Mouse (Mus musculus): ENCODE data around the gene Nlrx1.

Nlrx1 gene

DNA sequence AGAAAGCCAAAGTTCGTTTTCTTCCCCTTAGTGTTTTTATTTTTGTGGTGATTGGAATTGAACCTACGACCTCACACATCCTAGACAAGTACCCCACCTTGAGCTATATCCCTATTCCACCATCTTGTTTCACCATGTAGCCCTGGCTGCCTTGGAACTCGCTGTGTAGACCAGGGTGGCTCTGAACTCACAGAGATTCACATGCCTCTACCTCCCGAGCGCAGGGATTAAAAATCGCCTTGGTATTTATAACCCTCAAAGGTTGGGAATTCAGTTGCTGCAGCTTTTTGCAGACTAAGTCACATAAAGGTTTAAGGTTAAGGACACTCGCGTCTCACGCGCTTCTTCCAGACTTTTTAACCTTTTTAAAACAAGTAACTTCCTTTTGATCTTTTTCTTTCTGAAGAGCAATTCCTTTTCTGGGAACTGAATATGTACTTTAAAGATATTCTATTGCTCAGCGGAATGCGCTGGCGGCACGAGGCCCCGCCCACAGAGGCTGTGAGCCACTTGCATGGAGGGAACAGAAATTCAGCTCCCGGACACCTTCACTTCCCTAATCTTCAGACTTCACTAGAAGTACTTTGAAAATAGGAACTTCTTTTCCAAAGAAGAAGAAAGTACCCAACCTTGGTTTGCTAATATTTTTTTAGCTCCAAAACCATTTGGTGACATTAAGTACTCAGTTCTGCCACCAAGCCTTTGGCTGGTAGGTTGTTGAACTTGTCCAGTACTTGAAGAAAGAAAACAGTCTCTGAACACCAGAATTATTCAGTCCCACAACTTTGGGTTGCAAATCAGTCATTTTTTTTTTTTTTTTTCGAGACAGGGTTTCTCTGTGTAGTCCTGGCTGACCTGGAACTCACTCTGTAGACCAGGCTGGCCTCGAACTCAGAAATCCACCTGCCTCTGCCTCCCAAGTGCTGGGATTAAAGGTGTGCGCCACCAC lies 33.6 kb downstream of the Nlrx1 start:
- in situ Hi-C loops (cut with MboI): no loop called here

DNA sequence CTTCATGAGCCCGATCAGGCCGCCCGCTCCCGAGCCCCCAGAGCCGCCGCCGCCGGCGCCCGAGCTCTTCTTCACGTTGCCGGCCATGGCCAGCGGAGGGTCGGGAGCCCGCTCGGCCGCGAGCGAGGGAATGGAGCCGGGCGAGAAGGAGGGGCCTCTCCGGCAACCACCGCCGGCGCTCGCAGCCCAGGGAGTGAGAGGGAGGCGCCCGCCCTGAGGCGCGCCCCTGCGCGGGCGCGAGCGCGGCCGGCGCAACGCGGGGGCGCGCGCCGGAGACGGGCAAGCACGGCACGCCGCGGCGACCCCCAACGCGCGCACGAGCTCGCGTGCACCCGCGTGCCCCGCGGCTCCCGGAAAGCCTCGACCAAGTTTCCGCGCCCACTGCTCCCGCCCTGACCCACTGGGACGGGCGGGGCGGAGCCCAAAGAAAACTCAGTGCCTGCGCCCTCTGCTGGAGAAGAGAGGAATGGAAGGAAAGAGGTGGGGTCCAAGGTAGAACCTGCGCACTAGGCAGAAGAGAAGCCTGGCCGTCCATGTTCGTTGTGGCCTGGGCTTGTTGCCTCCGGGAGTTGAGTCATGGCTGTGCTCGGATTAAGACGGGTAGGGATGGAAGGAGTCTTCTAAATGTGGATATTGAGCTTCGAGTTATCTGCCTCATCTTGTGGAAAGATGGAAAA lies 34.5 kb downstream of the Nlrx1 start, which contains the start of gene Cbl:
Cbl (minus strand) TSS at position 248 of the 677 bp plus-strand sequence.
- in situ Hi-C loops (cut with MboI): no loop called here

DNA sequence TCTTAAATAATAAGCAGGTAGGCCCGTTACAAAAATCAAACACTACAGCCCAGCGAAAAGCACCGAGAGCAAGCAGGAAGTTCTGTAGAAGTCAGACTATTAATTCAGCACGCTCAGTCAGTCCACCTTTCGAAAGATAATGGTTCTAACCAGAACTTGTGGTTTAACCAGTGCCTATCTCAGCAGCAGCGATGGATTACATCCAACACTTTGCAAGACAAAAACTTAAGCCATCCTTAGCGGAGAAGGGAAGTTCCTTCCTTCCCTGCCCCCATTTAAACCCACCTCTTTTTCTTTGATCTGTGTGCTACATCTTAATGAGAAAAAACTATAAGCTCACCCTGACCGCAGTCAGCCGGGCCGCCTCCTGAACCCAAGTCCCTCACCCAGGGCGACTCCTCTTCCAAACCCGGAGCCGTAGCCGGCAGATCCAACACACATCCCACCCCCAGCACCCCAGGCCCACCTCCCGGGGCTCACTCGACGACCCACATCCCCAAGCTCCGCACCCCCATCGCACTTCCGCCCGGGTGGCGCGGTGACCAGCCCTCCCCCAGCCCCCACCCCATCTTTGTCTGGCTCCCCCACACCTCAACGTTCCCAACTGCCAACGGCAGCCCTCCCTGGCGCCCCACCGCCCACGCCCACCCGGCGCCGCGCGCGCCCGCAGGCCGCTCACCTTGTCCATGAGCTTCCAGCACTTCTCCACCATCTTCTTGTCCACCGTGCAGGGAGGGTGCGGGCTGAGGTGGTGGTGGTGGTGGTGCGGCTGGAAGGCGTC lies 35.2 kb downstream of the Nlrx1 start:
- in situ Hi-C loops (cut with MboI): no loop called here

DNA sequence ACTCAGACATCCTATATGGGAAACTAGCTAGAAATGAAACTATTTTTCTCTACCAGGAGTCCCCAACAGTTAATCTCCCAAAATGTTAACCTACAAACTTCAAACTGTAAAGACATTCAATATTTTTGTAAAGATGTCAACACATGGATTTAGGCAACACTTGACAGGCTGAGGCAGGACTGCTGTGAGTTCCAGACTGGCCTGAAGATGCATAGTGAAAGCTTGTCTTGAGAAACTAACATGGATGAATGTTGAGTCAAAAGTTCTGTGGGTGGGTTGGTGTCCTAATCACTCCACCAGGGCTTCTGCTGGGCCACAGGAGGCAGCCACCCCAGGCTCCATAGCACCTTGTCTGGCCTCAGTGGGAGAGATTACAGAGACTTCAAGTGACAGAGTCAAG lies 36.8 kb downstream of the Nlrx1 start:
- in situ Hi-C loops (cut with MboI): no loop called here

DNA sequence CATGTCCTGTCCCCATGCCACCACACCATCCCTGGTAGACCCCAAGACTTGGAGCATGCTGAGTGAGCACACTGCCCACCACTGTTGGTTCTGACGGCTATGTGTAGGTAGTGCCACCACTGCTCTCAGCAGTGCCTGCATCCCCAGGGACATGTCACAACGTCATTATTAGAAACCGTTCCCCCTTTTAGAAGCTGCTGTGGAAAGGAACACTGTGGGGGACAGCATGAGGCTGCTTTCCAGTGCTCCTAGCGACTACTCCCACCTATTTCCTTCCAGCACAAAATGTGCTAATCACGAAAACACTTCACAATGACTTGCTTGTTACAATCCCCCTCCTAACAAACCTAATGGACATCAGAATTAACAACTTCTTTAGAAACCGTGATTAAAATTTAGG lies 42.4 kb downstream of the Nlrx1 start:
- in situ Hi-C loops (cut with MboI): no loop called here

DNA sequence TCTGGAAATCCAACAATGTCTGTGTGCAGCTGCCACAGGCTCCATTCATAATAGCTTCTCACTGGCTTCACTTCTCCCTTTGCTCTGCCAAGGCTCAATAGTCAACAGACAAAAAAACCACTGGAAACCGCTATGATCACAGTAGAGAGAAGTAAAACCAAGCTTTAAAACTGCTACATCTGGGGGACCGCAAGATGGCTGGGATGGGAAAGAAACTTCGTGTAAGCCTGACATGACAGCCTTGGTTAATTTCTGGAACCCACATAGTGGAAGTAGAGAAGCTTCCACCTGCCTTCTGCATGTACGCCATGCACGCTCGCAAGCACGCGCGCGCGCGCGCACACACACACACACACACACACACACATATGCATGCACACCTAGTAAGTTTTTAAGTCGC lies 54.9 kb downstream of the Nlrx1 start:
- in situ Hi-C loops (cut with MboI): no loop called here

DNA sequence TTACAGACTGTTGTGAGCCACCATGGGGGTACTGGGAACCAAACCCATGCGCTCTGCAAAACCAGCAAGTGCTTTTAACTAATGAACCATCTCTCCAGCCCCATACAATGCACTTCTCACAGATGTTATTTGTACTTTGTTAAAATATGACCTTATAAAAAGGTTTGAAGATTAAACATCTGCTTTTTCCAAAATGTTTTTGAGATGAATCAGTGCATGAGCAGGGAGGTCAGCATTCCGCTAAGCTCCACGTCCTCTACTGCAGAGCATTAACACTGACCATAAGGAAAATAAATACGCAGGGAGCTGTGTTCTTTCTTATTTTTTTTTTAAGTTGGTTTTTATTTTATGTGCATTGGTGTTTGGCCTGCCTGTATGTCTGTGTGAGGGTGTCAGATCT lies 56.0 kb downstream of the Nlrx1 start:
- in situ Hi-C loops (cut with MboI): no loop called here

DNA sequence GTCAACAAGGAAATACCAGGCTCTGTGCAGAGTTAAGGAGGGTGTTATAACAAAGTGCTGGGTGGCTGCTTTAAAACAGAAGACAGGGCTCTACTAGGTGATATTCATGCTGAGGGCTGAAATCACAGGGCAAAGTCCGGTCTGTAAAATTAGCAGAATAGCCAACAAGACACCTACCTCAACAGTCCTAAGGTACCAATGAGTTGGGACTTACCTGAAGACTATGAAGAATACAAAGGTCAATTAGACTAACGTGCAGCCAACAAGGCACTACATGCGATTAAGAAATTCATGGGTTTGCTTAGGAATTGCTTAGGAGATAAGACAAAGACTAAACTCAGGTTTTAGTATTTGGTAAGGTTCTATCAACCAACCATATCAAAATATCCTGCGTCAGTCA lies 59.0 kb downstream of the Nlrx1 start:
- in situ Hi-C loops (cut with MboI): no loop called here

DNA sequence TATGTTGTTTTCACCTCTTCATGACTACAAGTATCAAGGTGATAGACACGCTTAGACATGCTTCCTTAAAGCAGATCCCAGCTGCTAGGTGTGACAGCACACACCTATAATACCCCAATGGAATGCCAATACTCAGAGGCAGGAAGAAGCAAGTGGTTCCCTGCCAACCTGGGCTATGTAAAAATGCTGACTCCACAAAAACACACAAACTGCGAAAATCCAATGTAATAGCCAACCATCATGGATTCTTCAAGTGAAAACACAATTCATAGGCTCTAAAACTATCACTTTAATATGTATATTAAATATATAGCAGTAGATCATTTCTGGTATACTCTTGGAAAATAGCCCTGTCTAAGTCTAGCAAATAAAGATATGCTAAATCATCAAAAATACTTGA lies 60.6 kb downstream of the Nlrx1 start:
- in situ Hi-C loops (cut with MboI): no loop called here

Data from mature B cell (primary cell).